ENCODE assay signal across 7 mouse cellular contexts in the genomic region with DNA sequence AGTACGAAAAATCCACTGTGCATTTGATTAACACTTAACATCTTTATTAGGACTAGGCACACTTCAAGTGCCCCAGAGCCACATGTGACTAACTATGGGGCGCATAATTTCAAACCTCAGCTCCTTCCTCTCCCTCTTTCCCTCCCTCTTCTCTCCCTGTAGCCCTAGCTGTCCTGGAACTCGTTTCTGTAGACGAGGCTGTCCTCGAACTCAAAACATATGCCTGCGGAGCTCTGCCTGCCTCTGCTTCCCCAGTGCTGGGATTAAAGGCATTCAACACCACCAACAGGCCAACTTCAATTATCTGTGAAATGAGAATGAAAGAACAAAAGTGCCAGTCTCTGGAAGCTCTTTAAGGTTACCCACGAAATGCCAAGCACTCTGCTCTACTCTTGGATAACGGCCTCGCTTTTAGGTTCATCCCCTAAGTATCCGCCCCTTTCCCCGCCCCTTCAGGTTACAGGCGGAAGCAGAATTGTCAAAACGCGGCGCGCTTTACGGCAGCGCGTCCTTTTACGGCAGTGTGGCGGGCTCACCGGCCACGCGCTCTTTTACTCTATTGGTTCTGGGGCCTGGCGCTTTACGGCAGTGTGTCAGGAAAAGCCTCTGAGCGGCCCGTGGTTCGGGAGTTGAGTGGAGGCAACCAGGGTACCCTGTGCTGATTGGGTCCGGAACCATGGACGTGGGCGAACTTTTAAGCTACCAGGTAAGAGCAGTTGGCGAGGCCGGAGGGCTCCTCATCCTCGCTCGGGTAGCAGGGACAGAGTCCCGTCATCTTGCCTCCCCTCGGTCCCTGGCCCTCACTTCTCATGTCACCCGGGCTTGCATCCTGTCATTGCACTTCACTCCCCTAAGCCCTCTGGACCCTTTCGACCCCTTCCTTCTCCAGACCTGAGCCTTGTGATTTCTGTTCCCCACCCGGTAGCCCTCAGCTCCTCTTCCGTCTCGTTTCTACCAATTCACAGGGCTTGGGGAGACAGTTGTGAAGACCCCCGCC. TPM values are rescaled to one million over a fixed set of nuclear protein-coding genes. Genes with fewer than 3 reads are reported as not detected.
A peak's percentile ranks its signal among the peaks of the same experiment; 100 is the strongest.
DNase-seq lines count a peak whose midpoint lies in the region; ATAC-seq and TF ChIP-seq lines count a peak whose summit lies in the region.

A gene (plus strand): TSS at position 548 of the 997 bp plus-strand sequence.

- H3K9me3 ChIP-seq in embryonic facial prominence, embryonic 10.5 days = no peaks in the 10 kb centered on the region
- no peaks in the 10 kb centered on the region for H3K9me3 ChIP-seq in intestine, postnatal 0 days (ENCODE audit: control insufficient read depth)
- no peaks in the 10 kb centered on the region for H3K9me3 ChIP-seq in midbrain, embryonic 12.5 days

- H3K36me3 ChIP-seq in embryonic facial prominence, embryonic 10.5 days (replicated peaks) = no peaks in the 10 kb centered on the region
- H3K36me3 ChIP-seq in intestine, postnatal 0 days (ENCODE audit: control insufficient read depth, insufficient read depth) = no peaks in the 10 kb centered on the region
- no peaks in the 10 kb centered on the region for H3K36me3 ChIP-seq in midbrain, embryonic 12.5 days
- H3K36me3 ChIP-seq in small intestine, adult 2 months (ENCODE audit: control insufficient read depth, insufficient read depth, low read length) = no peaks in the 10 kb centered on the region

- 12% methylated on average over 44 of the region's 44 CpGs for WGBS in embryonic facial prominence, embryonic 10.5 days
- WGBS in intestine, postnatal 0 days = 11% methylated on average over 44 of the region's 44 CpGs
- WGBS in midbrain, embryonic 12.5 days = 11% methylated on average over 44 of the region's 44 CpGs
- 11% methylated on average over 44 of the region's 44 CpGs for WGBS in small intestine, adult 2 months

- peak within 1 kb of the TSS; percentile 91 for H3K4me3 ChIP-seq in embryonic facial prominence, embryonic 10.5 days
- H3K4me3 ChIP-seq in intestine, postnatal 0 days (ENCODE audit: low read depth, low read length) = peak within 1 kb of the TSS; percentile 85
- H3K4me3 ChIP-seq in midbrain, embryonic 12.5 days = peak within 1 kb of the TSS; percentile 83
- H3K4me3 ChIP-seq in small intestine, adult 2 months (ENCODE audit: low read depth, low read length) = peak within 1 kb of the TSS; percentile 71

- peaks cover 17% of the 10 kb centered on the region for H3K4me1 ChIP-seq in embryonic facial prominence, embryonic 10.5 days
- H3K4me1 ChIP-seq in intestine, postnatal 0 days (replicated peaks; ENCODE audit: control insufficient read depth, insufficient read depth, low read length) = 0 out of 2 replicates have a peak, but pooled peaks cover 7% of the 10 kb centered on the region
- peaks cover 18% of the 10 kb centered on the region for H3K4me1 ChIP-seq in midbrain, embryonic 12.5 days
- H3K4me1 ChIP-seq in small intestine, adult 2 months (ENCODE audit: control insufficient read depth, insufficient read depth, insufficient read length, low read length) = peaks cover 4% of the 10 kb centered on the region; the same call in 1 of the 2 replicates

- peak within 1 kb of the TSS; percentile 78 for H3K27ac ChIP-seq in embryonic facial prominence, embryonic 10.5 days (replicated peaks)
- H3K27ac ChIP-seq in intestine, postnatal 0 days (ENCODE audit: low read depth, low read length) = no peak within 1 kb of the TSS
- no peak within 1 kb of the TSS for H3K27ac ChIP-seq in midbrain, embryonic 12.5 days (replicated peaks)
- H3K27ac ChIP-seq in small intestine, adult 2 months (ENCODE audit: insufficient read depth, low read depth, low read length) = no peak within 1 kb of the TSS

- H3K9ac ChIP-seq in intestine, postnatal 0 days (ENCODE audit: low read depth, low read length) = peak within 1 kb of the TSS; percentile 74
- peak within 1 kb of the TSS; percentile 80 for H3K9ac ChIP-seq in midbrain, embryonic 12.5 days (replicated peaks)

- peak; percentile 62 for TF ChIP-seq POLR2A in small intestine, adult 2 months (IDR thresholded peaks at IDR 0.05; ENCODE audit: low read depth, low read length)

- intact Hi-C loops in left cerebral cortex, postnatal 4 days (cut with DNase I) = no loop called here

- H3K27me3 ChIP-seq in embryonic facial prominence, embryonic 10.5 days (replicated peaks; ENCODE audit: low read depth, poor library complexity, severe bottlenecking) = no peaks in the 10 kb centered on the region
- no peaks in the 10 kb centered on the region for H3K27me3 ChIP-seq in intestine, postnatal 0 days (replicated peaks; ENCODE audit: control insufficient read depth, insufficient read depth, low read length)
- peaks cover 5% of the 10 kb centered on the region; the same call in 1 of the 2 replicates for H3K27me3 ChIP-seq in midbrain, embryonic 12.5 days
- H3K27me3 ChIP-seq in small intestine, adult 2 months (ENCODE audit: control insufficient read depth, insufficient read depth, low read length) = no peaks in the 10 kb centered on the region

- no peak for TF ChIP-seq CTCF in intestine, postnatal 0 days (IDR thresholded peaks at IDR 0.05; ENCODE audit: low read depth)
- TF ChIP-seq CTCF in small intestine, adult 2 months (IDR thresholded peaks at IDR 0.05; ENCODE audit: extremely low read depth, insufficient read length, insufficient replicate concordance, low read depth, low read length) = no peak

- peak; percentile 92 for ATAC-seq in intestine, postnatal 0 days
- peak; percentile 95 for ATAC-seq in midbrain, embryonic 12.5 days (ENCODE audit: low FRiP score, low read depth)

- DNase-seq in adrenal gland, postnatal 10 days = peak; percentile 99
- DNase-seq in embryonic facial prominence, embryonic 10.5 days (ENCODE audit: low spot score) = peak; percentile 99
- DNase-seq in gonadal fat pad, adult 2 months (ENCODE audit: low read depth) = peak; percentile 88
- DNase-seq in left cerebral cortex, postnatal 4 days = peak; percentile 99

- H3K4me2 ChIP-seq in intestine, postnatal 0 days (replicated peaks; ENCODE audit: low read depth) = peak within 1 kb of the TSS; percentile 74
- peak within 1 kb of the TSS; percentile 94 for H3K4me2 ChIP-seq in midbrain, embryonic 12.5 days (replicated peaks)

RNA-seq across cellular contexts. Expression of the gene that starts here (rescaled TPM):
- total RNA-seq in adrenal gland, postnatal 10 days (2021) = 10 to 100 TPM; 20.6 to 22.6 TPM
- 93.8 and 98.1 TPM in 2 replicates for polyA plus RNA-seq in embryonic facial prominence, embryonic 10.5 days (2016; fragmentation: Nextera tagmentation; extraction: Ambion mirVana)
- 35.4 and 36.8 TPM in 2 replicates for polyA plus RNA-seq in gonadal fat pad, adult 2 months (2012; rRNA removed)
- 19.4 and 19.5 TPM in 2 replicates for polyA plus RNA-seq in intestine, postnatal 0 days (2015; fragmentation: Nextera tagmentation; extraction: Ambion mirVana)
- 10 to 100 TPM; 32.8 to 39.3 TPM for total RNA-seq in left cerebral cortex, postnatal 4 days (2021)
- polyA plus RNA-seq in midbrain, embryonic 12.5 days (2016; fragmentation: Nextera tagmentation; extraction: Ambion mirVana) = 89.1 and 94.2 TPM in 2 replicates
- 6.5 and 17.2 TPM in 2 replicates for polyA plus RNA-seq in small intestine, adult 2 months (2012; rRNA removed)
